Mouse (Mus musculus): ENCODE results near the gene Hoxc4. TPM values are rescaled to one million over a fixed set of nuclear protein-coding genes. Genes with fewer than 3 reads are reported as not detected.

Hoxc4 gene
- polyA plus RNA-seq, 1 experiment from 2014 or later: not detected

DNA sequence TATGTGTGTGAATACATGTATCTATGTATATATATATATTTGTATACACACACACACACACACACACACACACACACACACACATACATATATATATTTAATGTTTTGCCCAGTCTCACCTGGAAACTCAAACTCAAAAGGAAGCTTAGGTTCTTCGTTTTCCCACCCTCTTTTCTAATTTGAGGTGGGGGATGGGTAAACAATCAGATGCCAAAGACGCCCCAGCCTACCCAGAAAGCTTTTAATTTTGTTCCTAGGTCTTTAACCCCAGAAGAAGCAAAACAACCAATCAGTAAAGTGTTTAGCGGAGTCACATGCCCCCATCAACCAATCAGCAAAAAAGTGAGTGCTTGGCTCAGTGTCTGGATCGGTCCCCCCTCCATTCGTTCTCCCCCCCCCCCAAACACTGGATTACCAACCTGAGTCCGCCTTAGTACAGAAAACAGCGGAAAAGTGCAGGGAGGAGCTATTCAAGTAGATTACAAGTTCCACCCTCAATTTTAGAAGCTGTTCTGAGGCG is 2.2 kb downstream of the Hoxc4 start:
- Histone ChIP-seq H3K36me3 (replicated peaks) (no peaks in the 10 kb centered on the region), H3K27me3 (peaks cover 97% of the 10 kb centered on the region), H3K4me2 (no peak overlapping the region), H3K4me3 (replicated peaks) (no peak overlapping the region), H3K27ac (no peak overlapping the region), H3K9ac (no peak overlapping the region), H3K4me1 (no peaks in the 10 kb centered on the region), H3K9me3 (no peaks in the 10 kb centered on the region)
- WGBS: under 1% methylated on average over 8 of the region's 8 CpGs
- ATAC-seq (ENCODE audit: low FRiP score): no peak

DNA sequence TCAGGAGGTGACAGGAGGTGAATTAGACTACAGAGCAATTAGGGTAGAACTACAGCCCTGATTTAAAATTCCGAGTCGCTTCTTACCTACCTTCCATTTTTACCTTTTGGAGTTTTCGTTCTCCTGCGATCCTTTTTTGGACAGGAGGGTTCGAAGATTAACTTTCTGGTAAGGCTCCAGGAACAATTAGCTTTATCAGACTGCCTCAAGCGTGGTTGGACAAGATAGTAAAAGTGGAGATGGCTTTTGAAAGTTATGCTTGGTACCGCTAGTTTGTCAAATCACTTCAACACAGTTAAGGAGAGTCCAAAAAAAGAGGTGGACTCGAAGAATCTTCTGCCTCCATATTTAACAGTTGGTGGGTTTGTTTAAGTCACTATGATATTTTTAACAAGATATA is 2.8 kb downstream of the Hoxc4 start:
- Histone ChIP-seq H3K27ac (no peak overlapping the region), H3K27me3 (peaks cover 97% of the 10 kb centered on the region), H3K9me3 (no peaks in the 10 kb centered on the region), H3K4me1 (no peaks in the 10 kb centered on the region), H3K9ac (no peak overlapping the region), H3K4me3 (replicated peaks) (no peak overlapping the region), H3K4me2 (no peak overlapping the region), H3K36me3 (replicated peaks) (no peaks in the 10 kb centered on the region)
- ATAC-seq (ENCODE audit: low FRiP score): no peak
- 7% methylated on average over 8 of the region's 8 CpGs for WGBS

DNA sequence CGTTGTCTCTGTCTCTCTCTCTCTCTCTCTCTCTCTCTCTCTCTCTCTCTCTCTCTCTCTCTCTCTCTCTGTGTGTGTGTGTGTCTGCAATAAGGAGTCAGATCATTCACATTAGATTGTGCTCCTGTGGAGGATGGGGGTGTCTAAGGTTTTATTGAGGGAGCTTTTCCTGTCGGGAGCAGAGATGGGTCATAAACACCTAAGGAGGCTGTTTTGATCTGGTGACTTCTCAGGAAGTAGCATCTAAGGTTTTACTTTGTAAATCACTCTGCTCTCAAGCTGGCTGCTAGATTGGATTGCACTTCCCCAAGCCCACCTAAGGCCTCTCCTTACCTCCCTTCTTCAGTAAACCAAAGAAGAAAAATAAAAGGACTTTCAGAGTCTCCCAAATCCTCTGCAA is 5.4 kb downstream of the Hoxc4 start:
- H3K9ac ChIP-seq: no peak overlapping the region
- H3K9me3 ChIP-seq: no peaks in the 10 kb centered on the region
- H3K36me3 ChIP-seq (replicated peaks): no peaks in the 10 kb centered on the region
- H3K4me3 ChIP-seq (replicated peaks): no peak overlapping the region
- H3K27ac ChIP-seq: no peak overlapping the region
- ATAC-seq (ENCODE audit: low FRiP score): no peak
- H3K27me3 ChIP-seq: peaks cover 97% of the 10 kb centered on the region
- no peak overlapping the region for H3K4me2 ChIP-seq
- H3K4me1 ChIP-seq: no peaks in the 10 kb centered on the region
- WGBS: 0% methylated on average over 2 of the region's 2 CpGs

DNA sequence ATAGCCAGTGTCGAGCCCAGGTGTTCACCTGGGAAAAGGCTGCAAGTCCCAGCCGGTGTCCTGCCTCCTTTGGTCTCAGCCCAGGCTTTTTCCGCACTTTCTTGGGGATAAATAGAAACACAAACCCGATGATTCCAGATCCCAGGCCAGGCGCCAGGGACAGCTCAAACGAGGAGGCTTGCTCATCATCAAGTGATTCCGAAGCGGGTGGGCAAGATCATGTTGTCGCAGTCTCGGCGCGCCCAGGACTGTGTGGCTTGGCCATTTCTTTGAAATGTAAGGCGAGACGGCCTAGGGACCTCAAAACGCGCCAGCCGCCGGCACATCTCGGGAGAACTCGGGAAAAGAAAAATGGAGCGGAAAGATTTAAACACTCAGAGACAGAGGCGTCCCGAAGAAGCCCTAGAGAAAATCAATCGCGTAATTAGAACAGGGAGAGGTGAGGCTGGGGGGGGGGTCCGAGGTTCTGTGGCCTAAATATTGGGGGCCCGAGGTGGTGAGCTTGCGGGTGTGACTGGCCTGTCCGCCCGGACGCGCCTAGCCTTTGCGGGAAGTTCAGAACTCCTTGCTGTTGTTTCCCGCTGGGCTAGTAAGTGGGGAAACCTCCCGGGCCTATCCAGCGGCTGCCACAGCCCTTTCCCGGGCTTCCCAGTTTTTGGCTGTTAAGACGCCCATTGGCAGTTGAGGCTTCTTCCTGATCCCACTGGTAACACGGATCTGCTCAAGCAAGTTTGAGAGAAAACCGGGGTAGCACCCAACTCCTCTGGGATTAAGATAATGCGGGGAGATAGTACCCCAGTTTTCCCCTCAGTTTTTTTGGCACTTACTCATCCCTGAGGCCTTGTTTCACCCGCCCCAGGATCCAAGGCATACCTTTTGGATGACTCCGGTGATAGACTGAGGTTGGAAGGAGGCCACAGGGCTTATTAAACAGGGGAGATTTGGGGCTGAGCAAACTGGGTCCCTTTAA is 8.8 kb downstream of the Hoxc4 start:
- H3K9me3 ChIP-seq: no peaks in the 10 kb centered on the region
- no peak for ATAC-seq (ENCODE audit: low FRiP score)
- H3K27ac ChIP-seq: no peak overlapping the region
- under 1% methylated on average over 42 of the region's 43 CpGs for WGBS
- H3K36me3 ChIP-seq (replicated peaks): no peaks in the 10 kb centered on the region
- no peak overlapping the region for H3K4me2 ChIP-seq
- no peak overlapping the region for H3K4me3 ChIP-seq (replicated peaks)
- peaks cover 91% of the 10 kb centered on the region for H3K27me3 ChIP-seq
- H3K4me1 ChIP-seq: no peaks in the 10 kb centered on the region
- H3K9ac ChIP-seq: no peak overlapping the region

DNA sequence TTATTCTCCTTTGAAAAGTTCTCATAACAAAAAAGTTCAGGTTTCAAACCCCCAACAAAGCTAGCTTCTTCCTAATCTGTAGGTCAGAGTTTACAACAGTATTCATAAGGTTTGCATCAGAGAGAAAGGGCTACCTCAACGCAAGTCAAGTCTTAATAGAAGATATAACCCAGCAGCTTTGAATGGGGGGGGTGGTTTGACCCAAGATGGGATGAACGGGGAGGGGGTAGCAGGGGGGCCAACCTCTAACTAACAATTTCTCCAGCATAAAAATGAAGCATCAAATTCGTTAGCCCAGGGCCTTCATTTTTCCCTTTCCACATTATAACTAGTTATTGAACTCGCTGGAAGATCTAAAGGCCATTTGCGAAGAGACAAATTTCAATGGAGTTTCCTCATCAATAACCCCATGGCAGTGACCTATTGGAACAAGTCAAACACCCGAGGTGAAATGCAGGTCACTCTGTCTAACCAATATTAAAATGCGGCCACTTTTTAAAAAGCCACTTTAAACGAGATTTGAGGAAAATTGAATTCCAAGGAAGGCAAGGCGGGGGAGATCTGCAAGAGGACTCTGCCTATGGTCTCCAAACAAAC is 10.3 kb downstream of the Hoxc4 start:
- no peak overlapping the region for H3K4me2 ChIP-seq
- no peaks in the 10 kb centered on the region for H3K4me1 ChIP-seq
- peaks cover 91% of the 10 kb centered on the region for H3K27me3 ChIP-seq
- ATAC-seq (ENCODE audit: low FRiP score): no peak
- 7% methylated on average over 9 of the region's 9 CpGs for WGBS
- H3K9ac ChIP-seq: no peak overlapping the region
- no peak overlapping the region for H3K4me3 ChIP-seq (replicated peaks)
- H3K36me3 ChIP-seq (replicated peaks): no peaks in the 10 kb centered on the region
- H3K27ac ChIP-seq: no peak overlapping the region
- H3K9me3 ChIP-seq: no peaks in the 10 kb centered on the region

DNA sequence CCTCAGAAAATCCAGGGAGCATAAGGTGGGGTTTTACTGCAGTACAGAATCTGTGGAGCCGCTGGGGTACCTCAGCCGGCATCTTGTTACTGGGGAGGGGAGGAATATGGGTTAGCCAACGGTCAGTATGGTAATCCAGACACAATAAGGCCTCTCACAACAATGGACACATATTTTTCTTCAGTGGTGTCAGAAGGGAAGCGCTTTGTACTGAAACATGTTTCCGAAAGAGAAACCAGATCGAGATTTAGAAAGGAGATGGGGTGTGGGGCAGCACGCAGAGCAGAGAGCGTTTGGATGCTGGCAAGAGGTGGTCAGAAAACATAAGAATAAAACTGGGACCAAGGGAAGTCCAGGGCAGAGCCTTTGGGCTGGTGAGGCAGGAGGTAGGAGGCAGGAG is 11.4 kb downstream of the Hoxc4 start:
- WGBS: under 1% methylated on average over 8 of the region's 8 CpGs
- 0 out of 2 replicates have a peak, but pooled peaks cover 4% of the 10 kb centered on the region for H3K4me1 ChIP-seq
- no peaks in the 10 kb centered on the region for H3K36me3 ChIP-seq (replicated peaks)
- H3K27ac ChIP-seq: no peak overlapping the region
- H3K4me2 ChIP-seq: no peak overlapping the region
- no peak overlapping the region for H3K4me3 ChIP-seq (replicated peaks)
- no peaks in the 10 kb centered on the region for H3K9me3 ChIP-seq
- no peak overlapping the region for H3K9ac ChIP-seq
- peaks cover 91% of the 10 kb centered on the region for H3K27me3 ChIP-seq
- ATAC-seq (ENCODE audit: low FRiP score): no peak

DNA sequence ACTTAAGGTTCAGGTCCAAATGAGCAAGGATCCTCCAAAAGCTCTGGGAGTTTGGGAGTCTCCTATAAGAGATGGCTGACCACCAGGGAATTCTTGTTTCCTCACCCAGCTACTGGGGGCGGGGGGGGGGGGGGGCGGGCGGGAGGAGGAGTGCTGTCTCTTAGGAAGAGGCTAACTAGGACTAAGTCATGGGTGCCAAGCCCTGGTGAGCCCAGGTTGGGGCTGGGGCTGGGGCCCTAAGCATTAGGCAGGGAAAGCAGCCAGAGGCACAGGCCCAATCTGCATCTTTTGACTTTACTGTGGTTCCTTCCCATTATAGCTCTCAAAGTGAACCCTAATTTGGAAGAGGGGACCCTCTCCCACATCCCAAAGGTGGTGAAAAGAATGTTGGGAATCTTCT is 13.4 kb downstream of the Hoxc4 start:
- no peak for ATAC-seq (ENCODE audit: low FRiP score)
- H3K4me1 ChIP-seq: 0 out of 2 replicates have a peak, but pooled peaks cover 4% of the 10 kb centered on the region
- no CpG with 5 or more reads among the region's 3 CpGs for WGBS
- H3K9me3 ChIP-seq: no peaks in the 10 kb centered on the region
- H3K36me3 ChIP-seq (replicated peaks): no peaks in the 10 kb centered on the region
- H3K27me3 ChIP-seq: peaks cover 93% of the 10 kb centered on the region
- H3K27ac ChIP-seq: no peak overlapping the region
- H3K4me3 ChIP-seq (replicated peaks): no peak overlapping the region
- no peak overlapping the region for H3K4me2 ChIP-seq
- no peak overlapping the region for H3K9ac ChIP-seq

DNA sequence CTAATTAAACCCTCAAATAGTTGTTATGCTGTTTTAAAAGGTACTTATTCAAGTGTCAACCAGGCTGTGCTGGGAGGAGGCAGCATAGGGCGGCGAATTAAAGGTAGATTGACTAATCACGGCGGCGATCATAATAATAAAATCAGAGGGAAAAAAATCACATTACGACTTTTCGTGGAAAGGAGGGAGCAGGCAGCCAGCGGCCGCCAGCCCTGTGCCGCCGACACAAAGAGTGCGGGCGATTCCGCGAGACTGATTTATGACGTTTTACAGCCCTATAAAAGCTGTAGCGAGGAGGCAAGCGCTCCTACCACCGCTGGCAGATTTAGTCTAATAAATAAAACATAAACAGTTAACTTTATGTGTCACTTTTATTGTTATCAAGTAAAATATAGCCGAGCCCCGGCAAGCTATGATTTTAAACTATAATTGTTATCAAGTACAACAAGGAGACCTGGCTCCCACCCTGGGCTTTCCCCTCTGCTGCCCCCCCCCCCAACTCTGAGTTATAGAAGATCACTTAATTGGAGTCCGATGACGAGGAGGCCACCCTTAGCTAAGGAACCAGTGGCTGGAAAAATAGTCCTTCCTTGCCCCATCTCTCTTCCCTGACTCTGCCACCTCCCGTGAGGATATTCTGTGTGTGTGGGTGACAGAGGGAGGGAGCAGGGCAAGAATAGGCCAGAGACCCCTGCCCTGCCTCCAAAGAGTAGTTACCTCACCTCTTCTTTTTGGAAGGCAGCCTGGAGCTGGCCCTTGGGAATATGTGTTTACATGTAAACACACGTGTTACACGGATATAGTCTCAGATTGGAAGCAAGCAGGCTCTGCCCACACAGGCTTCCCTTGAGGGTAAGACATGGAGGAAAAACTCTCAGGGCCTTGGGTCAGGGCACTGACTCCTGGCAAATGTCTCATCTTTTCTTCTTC is 14.2 kb downstream of the Hoxc4 start:
- WGBS: under 1% methylated on average over 26 of the region's 26 CpGs
- H3K4me2 ChIP-seq: no peak overlapping the region
- no peaks in the 10 kb centered on the region for H3K9me3 ChIP-seq
- no peak for ATAC-seq (ENCODE audit: low FRiP score)
- no peak overlapping the region for H3K27ac ChIP-seq
- H3K36me3 ChIP-seq (replicated peaks): no peaks in the 10 kb centered on the region
- no peak overlapping the region for H3K4me3 ChIP-seq (replicated peaks)
- no peak overlapping the region for H3K9ac ChIP-seq
- H3K27me3 ChIP-seq: peaks cover 93% of the 10 kb centered on the region
- 0 out of 2 replicates have a peak, but pooled peaks cover 4% of the 10 kb centered on the region for H3K4me1 ChIP-seq

DNA sequence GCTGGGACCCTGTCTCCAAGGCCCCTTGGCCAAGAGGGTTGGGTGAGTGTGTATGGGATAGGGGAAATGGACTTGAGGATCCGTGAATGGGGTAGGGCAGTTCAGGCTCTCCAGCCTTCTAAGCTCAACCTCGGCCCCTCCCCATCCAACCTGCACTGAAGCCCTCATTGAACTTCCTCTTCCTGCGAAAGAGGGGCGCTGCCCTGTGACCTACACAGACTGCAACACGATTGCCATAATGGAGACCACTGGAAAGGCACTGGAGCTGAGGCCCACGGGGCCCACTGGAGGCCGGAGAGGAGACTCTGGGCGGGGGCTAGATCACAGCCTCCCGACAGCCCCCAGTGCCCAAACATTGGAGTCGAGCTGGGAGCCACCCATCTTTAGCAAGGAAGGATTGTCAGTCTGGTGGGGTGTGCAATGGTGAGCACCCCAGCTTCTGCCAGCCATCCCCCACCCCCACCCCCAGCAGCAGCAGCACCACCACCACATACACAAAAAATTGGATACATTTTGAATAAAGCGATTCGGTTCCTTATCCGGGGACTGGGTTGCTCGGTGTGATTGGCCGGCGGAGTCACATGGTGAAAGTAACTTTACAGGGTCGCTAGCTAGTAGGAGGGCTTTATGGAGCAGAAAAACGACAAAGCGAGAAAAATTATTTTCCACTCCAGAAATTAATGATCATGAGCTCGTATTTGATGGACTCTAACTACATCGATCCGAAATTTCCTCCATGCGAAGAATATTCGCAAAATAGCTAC is 15.5 kb downstream of the Hoxc4 start:
- H3K36me3 ChIP-seq (replicated peaks): no peaks in the 10 kb centered on the region
- H3K4me2 ChIP-seq: no peak overlapping the region
- peak overlapping the region; percentile 5; the same call in 1 of the 2 replicates for H3K4me3 ChIP-seq (replicated peaks)
- H3K4me1 ChIP-seq: 0 out of 2 replicates have a peak, but pooled peaks cover 4% of the 10 kb centered on the region
- H3K27me3 ChIP-seq: peaks cover 93% of the 10 kb centered on the region
- H3K9ac ChIP-seq: no peak overlapping the region
- under 1% methylated on average over 24 of the region's 24 CpGs for WGBS
- ATAC-seq (ENCODE audit: low FRiP score): no peak
- no peaks in the 10 kb centered on the region for H3K9me3 ChIP-seq
- H3K27ac ChIP-seq: no peak overlapping the region

DNA sequence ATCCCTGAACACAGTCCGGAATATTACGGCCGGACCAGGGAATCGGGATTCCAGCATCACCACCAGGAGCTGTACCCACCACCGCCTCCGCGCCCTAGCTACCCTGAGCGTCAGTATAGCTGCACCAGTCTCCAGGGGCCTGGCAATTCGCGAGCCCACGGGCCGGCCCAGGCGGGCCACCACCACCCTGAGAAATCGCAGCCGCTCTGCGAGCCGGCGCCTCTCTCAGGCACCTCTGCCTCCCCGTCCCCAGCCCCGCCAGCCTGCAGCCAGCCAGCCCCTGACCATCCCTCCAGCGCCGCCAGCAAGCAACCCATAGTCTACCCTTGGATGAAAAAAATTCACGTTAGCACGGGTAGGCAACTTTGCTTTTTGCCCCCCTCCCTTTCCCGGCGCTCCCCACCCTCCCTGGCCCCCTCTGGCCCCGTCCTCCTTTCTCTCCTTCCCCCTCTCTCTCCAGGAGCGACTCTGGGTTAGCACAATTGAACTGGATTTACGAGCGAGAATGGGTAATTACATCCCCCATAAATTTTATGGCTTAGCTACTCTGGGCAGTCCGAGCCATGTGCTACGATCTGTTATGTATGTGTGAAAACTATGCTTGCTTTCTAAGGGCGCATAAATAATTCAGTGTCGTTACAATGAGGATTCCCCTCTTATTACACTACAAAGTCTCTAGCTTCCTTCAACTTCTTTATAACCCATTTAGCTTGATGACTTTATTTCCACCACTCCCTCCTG is 16.2 kb downstream of the Hoxc4 start:
- H3K4me3 ChIP-seq (replicated peaks): peak overlapping the region; percentile 5; the same call in 1 of the 2 replicates
- no peak overlapping the region for H3K4me2 ChIP-seq
- WGBS: 2% methylated on average over 34 of the region's 34 CpGs
- no peak for ATAC-seq (ENCODE audit: low FRiP score)
- no peak overlapping the region for H3K27ac ChIP-seq
- H3K4me1 ChIP-seq: 0 out of 2 replicates have a peak, but pooled peaks cover 4% of the 10 kb centered on the region
- no peaks in the 10 kb centered on the region for H3K9me3 ChIP-seq
- H3K27me3 ChIP-seq: peaks cover 98% of the 10 kb centered on the region
- H3K9ac ChIP-seq: no peak overlapping the region
- H3K36me3 ChIP-seq (replicated peaks): no peaks in the 10 kb centered on the region

DNA sequence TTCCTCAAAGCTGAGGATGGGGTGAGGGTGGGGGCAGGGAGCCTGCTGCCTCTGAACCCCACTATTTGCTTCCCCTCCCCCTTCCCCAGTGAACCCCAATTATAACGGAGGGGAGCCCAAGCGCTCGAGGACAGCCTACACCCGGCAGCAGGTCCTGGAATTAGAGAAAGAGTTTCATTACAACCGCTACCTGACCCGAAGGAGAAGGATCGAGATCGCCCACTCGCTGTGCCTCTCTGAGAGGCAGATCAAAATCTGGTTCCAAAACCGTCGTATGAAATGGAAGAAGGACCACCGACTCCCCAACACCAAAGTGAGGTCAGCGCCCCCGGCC is 16.8 kb downstream of the Hoxc4 start:
- peaks cover 98% of the 10 kb centered on the region for H3K27me3 ChIP-seq
- no peak overlapping the region for H3K4me2 ChIP-seq
- no peaks in the 10 kb centered on the region for H3K9me3 ChIP-seq
- H3K9ac ChIP-seq: no peak overlapping the region
- no peak for ATAC-seq (ENCODE audit: low FRiP score)
- no peak overlapping the region for H3K27ac ChIP-seq
- H3K4me3 ChIP-seq (replicated peaks): no peak overlapping the region
- under 1% methylated on average over 14 of the region's 14 CpGs for WGBS
- no peaks in the 10 kb centered on the region for H3K36me3 ChIP-seq (replicated peaks)
- H3K4me1 ChIP-seq: 0 out of 2 replicates have a peak, but pooled peaks cover 4% of the 10 kb centered on the region

All from forebrain, embryonic 12.5 days (tissue).